Mouse (Mus musculus) kidney, adult 18-20 months (tissue): ENCODE results near the gene Rapgef2.
"Not testable (repeated sequence)": the region's sequence is repeated elsewhere in the genome, so short reads cannot be mapped to it uniquely, and the experiment has no call there.

Experiments
- DNase-seq: peaks from one replicate; pipeline ENCODE4 v3.0.0; 2021

Gene Rapgef2

DNA sequence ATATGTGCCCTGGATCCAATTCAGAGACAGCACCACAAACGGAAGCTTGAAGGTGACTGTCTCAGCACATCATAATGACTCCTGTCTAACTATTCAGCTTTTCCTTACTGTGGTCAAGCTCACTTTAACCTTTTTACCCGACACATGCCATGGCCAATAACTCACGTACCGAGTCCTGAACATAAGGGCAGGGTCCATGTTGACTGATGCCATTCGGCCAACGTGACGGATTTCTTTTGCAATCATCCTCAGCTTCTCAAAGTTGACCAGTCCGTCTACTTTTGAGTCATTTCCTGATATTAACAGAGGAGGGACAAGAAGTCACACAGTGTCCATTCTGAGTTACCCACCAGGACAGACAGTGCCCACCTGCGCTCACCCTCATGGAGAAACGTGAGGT lies 203.3 kb downstream of the Rapgef2 start:
- DNase-seq: no peak

DNA sequence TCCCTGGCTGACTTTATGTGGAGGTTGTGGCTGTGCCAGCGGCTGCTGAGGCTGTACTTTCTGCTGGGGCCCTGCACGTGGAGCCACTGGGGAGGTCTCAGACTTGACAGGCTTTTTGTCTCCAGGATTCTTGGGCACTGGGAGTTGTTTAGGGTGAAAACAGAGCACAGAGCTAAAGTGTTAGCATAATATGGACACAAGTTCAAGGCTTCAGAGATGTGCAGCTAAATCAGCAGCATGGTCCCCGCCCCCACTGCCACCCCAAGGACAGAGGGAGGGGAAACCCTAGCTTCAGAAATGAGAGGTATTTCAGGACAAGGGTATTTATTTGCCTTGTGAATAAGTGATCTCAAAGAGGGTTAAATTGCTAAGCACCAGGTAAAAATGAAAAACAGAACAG lies 207.2 kb downstream of the Rapgef2 start:
- DNase-seq: no peak

- no peak for DNase-seq
These were observed 211.3 kb downstream of the Rapgef2 start for GRCm38 (mm10) chr3:79074970-79075369.

- DNase-seq: no peak
These were observed 212.6 kb downstream of the Rapgef2 start for GRCm38 (mm10) chr3:79073541-79074244.

- no peak for DNase-seq
These were observed 214.8 kb downstream of the Rapgef2 start for GRCm38 (mm10) chr3:79071561-79071960.

DNA sequence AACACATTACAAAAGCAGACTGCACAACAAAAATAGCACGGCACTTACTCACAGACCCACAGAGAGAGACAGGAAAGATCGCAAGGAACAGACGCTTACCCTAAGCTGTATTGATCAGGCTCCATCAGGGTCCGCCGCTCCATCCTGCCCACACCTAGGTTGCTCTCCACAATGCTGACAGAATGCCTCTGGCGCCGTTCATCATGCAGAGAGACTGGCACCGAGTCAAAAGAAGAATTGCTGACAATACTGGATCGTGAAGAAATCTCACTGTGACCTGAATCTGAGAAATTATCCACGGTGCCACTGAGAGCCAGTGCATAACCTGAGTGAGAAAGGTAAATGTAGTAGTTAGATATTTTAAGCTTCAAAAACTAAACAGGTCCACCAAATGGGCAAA lies 216.4 kb downstream of the Rapgef2 start:
- DNase-seq: no peak

DNA sequence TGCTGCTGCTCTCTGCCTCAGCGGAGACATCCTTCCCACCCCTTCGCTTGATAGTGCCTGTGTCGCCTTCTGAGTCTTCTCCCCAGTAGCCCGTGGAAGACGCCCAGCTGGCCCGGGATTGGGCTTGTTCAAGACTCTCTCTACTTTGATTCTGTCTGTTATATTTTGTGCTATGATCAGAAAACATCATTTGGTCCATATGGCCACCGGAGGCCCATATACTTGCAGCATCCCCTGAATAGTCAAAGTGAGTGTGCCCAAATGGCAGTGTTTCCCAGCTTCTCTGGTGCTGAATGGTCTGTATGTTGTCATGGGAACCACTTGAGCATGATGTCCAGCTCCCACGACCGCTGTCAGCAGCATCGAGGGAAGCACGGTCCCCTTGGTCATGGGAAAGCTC lies 217.3 kb downstream of the Rapgef2 start:
- DNase-seq: no peak

- DNase-seq: no peak
These were observed 219.8 kb downstream of the Rapgef2 start for GRCm38 (mm10) chr3:79066455-79067055.

GRCm38 (mm10) chr3:79064096-79064495 lies 222.2 kb downstream of the Rapgef2 start:
- DNase-seq: no peak

DNA sequence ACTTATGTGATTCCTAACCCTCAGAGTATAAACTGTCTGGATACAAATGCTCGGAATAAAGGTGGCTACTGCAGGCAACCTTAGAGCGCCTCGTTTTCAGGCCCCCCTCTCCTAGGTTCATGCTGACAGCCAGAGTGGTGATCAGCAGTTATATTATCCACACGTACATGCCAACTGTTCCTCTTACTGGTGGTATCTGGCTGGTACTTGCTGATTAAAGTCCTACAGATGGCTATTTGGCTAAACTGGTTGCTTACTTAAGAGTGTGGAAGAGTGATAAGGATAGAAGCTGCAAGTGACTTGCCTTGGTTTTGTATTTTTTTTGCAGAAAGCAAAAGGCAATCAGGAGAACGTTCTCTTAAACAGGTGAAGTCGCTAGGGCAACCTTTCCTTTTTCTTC lies 224.9 kb downstream of the Rapgef2 start:
- DNase-seq: no peak

GRCm38 (mm10) chr3:79058491-79058890 lies 227.8 kb downstream of the Rapgef2 start:
- not testable (repeated sequence) for DNase-seq

- no peak for DNase-seq
These were observed 241.1 kb downstream of the Rapgef2 start for GRCm38 (mm10) chr3:79045251-79045650.

GRCm38 (mm10) chr3:79042973-79043372 lies 243.3 kb downstream of the Rapgef2 start:
- DNase-seq: no peak

GRCm38 (mm10) chr3:79039666-79040450 lies 246.5 kb downstream of the Rapgef2 start:
- DNase-seq: no peak

DNA sequence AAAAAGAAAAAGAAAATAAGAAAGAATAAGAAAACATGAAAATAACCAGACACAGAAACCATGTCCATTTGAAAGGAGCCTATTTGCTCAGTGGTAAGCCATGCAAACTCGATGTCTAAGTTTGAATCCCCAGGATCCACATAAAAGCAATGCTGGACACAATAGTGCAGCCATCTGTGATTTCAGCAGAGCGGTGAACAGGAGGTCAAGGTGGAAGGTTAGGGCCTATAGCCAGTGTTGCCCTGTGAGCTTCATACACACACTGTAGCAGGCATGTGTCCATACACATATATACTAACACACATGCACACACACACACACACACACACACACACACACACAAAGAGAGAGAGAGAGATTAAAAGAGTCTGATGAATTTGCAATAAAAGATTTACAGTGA lies 247.3 kb downstream of the Rapgef2 start:
- DNase-seq: no peak

GRCm38 (mm10) chr3:79034457-79034856 lies 251.9 kb downstream of the Rapgef2 start:
- DNase-seq: no peak

- DNase-seq: no peak
These were observed 255.5 kb downstream of the Rapgef2 start for GRCm38 (mm10) chr3:79030855-79031254.

- no peak for DNase-seq
These were observed 258.0 kb downstream of the Rapgef2 start for GRCm38 (mm10) chr3:79028153-79028878.

GRCm38 (mm10) chr3:79025983-79026382 lies 260.3 kb downstream of the Rapgef2 start:
- DNase-seq: no peak

- no peak for DNase-seq
These were observed 262.5 kb downstream of the Rapgef2 start for GRCm38 (mm10) chr3:79023735-79024328.

DNA sequence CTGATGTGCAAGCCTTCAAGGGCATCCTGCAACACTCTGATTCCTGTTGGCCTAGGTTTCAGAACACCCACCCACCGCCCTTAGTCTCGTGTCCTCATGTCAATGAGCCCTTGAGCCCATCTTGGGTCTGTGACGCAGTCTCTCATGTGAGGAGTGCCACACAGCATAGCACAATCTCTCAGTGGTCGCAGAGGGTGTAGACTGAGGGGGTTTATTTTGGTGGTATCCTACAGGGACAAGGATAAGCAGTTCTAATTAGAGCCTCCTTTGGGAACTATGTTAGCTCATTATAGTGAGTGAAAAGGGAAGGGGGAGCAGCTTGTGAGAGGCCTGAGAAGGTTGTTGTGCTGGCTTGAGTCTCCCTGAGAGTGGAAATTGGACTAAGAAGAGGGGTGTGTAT lies 263.6 kb downstream of the Rapgef2 start:
- no peak for DNase-seq

DNA sequence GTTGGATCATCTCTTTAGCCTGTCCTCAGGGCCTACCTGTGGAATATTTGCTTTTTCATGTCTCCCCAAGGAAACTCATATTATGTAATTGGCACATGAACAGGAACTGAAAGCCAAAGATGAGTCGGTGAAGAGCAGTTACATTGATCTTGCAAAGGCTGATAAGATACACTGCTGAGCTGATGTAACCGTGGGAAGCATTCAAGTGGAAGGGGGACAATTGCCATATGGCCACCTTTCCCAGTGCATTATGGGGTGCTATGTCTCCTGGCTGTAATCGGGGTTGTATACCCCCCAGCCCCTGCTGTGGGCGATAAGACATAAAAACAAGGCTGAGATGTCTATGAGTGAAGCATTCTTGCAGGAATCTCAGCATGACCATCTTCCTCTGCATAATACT lies 268.9 kb downstream of the Rapgef2 start:
- no peak for DNase-seq

- DNase-seq: no peak
These were observed 269.5 kb downstream of the Rapgef2 start for GRCm38 (mm10) chr3:79016830-79017229.
